Mouse (Mus musculus) neural tube, embryonic 13.5 days (tissue): ENCODE data around the gene Galnt18. TPM values are rescaled to one million over a fixed set of nuclear protein-coding genes. Genes with fewer than 3 reads are reported as not detected.
A peak's percentile ranks its signal among the peaks of the same experiment; 100 is the strongest.

ENCODE experiments used
- ATAC-seq: fragments of 200-750 bp; cut with Nextera tagmentation; 2 replicates; pipeline ENCODE4 v1.8.0; 2017; ENCODE audit warnings: low read depth, mild to moderate bottlenecking, moderate TSS enrichment, moderate library complexity
- H3K27ac ChIP-seq: fragments of 300-500 bp; sonication (generic); replicated peaks from 2 replicates; pipeline ENCODE4 v1.5.1; 2015; ENCODE audit warnings: moderate library complexity, mild to moderate bottlenecking, inconsistent platforms
- H3K27me3 ChIP-seq: fragments of 300-500 bp; sonication (generic); 2 replicates; pipeline ENCODE4 v1.6.1; 2015; ENCODE audit warnings: mild to moderate bottlenecking, inconsistent platforms
- H3K36me3 ChIP-seq: fragments of 300-500 bp; sonication (generic); 2 replicates; pipeline ENCODE4 v1.6.1; 2015; ENCODE audit warnings: mild to moderate bottlenecking, inconsistent platforms
- H3K4me1 ChIP-seq: fragments of 300-500 bp; sonication (generic); replicated peaks from 2 replicates; pipeline ENCODE4 v1.6.1; 2015; ENCODE audit warnings: inconsistent platforms
- H3K4me2 ChIP-seq: fragments of 300-500 bp; sonication (generic); 2 replicates; pipeline ENCODE4 v1.6.1; 2015; ENCODE audit warnings: inconsistent platforms, mild to moderate bottlenecking, moderate library complexity
- H3K4me3 ChIP-seq: fragments of 300-500 bp; sonication (generic); 2 replicates; pipeline ENCODE4 v1.5.1; 2015; ENCODE audit warnings: mild to moderate bottlenecking, inconsistent platforms
- H3K9ac ChIP-seq: fragments of 300-500 bp; sonication (generic); 2 replicates; pipeline ENCODE4 v1.6.1; 2015; ENCODE audit warnings: moderate library complexity, mild to moderate bottlenecking, inconsistent platforms
- H3K9me3 ChIP-seq: fragments of 300-500 bp; sonication (generic); 2 replicates; pipeline ENCODE4 v1.6.1; 2016; ENCODE audit warnings: inconsistent platforms
- WGBS: fragments of 180-500 bp; shearing (Covaris S2); methylation state at CpG from one replicate; pipeline ENCODE4 v1.1.7; 2015; 5-methylcytosine and 5-hydroxymethylcytosine counted together
- polyA plus RNA-seq: library from polyadenylated mRNA; unstranded; fragments of >200 nt; fragmentation: Nextera tagmentation; extraction: Ambion mirVana; gene quantifications from 2 replicates; pipeline ENCODE4 v1.2.1, GENCODE M21; 2015

Gene Galnt18
- polyA plus RNA-seq, 1 experiment from 2014 or later, result 10.0 TPM

- Histone ChIP-seq H3K4me1 (no peaks in the 10 kb centered on the region; the same call in 1 of the 2 replicates), H3K4me3 (no peak overlapping the region), H3K27ac (no peak overlapping the region), H3K9me3 (no peaks in the 10 kb centered on the region), H3K36me3 (no peaks in the 10 kb centered on the region), H3K4me2 (no peak overlapping the region), H3K27me3 (no peaks in the 10 kb centered on the region), H3K9ac (no peak overlapping the region)
- 75% methylated on average over 8 of the region's 8 CpGs for WGBS
- no peak for ATAC-seq
Observed at GRCm38 (mm10) chr7:111518581-111519242, 261.1 kb downstream of the Galnt18 start.

- no peaks in the 10 kb centered on the region for H3K27me3 ChIP-seq
- no peaks in the 10 kb centered on the region for H3K36me3 ChIP-seq
- no peak overlapping the region for H3K27ac ChIP-seq
- no peak overlapping the region for H3K4me3 ChIP-seq
- no peak overlapping the region for H3K4me2 ChIP-seq
- H3K4me1 ChIP-seq, result no peaks in the 10 kb centered on the region; the same call in 1 of the 2 replicates
- H3K9me3 ChIP-seq, result no peaks in the 10 kb centered on the region
- 58% methylated on average over 1 of the region's 1 CpGs for WGBS
- H3K9ac ChIP-seq, result no peak overlapping the region
- ATAC-seq, result no peak
Observed at GRCm38 (mm10) chr7:111516882-111517281, 262.9 kb downstream of the Galnt18 start.

- WGBS, result 85% methylated on average over 2 of the region's 2 CpGs
- ATAC-seq, result no peak
- no peak overlapping the region for H3K27ac ChIP-seq
- H3K4me1 ChIP-seq, result no peaks in the 10 kb centered on the region; the same call in 1 of the 2 replicates
- H3K4me3 ChIP-seq, result no peak overlapping the region
- H3K36me3 ChIP-seq, result no peaks in the 10 kb centered on the region
- H3K9ac ChIP-seq, result no peak overlapping the region
- H3K27me3 ChIP-seq, result no peaks in the 10 kb centered on the region
- H3K9me3 ChIP-seq, result no peaks in the 10 kb centered on the region
- H3K4me2 ChIP-seq, result no peak overlapping the region
Observed at GRCm38 (mm10) chr7:111515471-111515870, 264.3 kb downstream of the Galnt18 start.

DNA sequence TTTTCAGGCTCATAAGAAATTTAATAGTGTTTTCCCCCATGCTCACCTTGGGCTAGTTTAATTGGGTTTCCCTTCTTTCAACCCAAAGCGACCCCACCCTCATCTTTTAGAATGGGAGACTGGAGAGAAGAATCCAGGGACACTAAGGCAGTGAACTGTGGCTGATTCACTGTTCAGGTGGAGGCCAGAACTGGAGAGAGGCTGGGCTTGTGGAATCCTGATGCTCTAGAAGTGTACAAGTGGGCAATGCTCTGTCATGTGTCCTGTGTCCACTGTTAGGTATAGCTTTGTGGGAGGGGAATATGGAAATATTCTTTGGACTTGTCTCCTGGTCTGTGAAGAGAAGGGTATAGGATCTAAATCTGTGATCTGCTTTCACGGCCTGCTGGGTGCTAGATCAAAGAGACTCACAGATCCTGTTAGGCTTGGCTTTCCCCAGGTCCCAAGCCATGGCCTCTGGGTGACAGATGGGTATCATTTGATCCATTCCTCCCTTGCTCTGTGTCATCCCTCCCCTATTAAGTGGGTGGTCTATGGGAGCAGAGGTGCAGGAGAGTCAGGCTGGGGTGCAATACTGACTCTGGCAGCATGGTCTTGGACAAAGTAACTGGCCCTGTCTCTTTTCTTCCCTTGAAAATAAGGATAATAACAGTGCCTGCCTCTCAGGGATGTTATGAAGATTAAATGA, 270.5 kb downstream of the Galnt18 start:
- no peak for ATAC-seq
- H3K4me2 ChIP-seq, result no peak overlapping the region
- H3K9me3 ChIP-seq, result no peaks in the 10 kb centered on the region
- H3K9ac ChIP-seq, result no peak overlapping the region
- H3K4me3 ChIP-seq, result no peak overlapping the region
- WGBS, result 73% methylated on average over 2 of the region's 2 CpGs
- no peaks in the 10 kb centered on the region for H3K36me3 ChIP-seq
- no peaks in the 10 kb centered on the region for H3K27me3 ChIP-seq
- no peaks in the 10 kb centered on the region for H3K4me1 ChIP-seq
- H3K27ac ChIP-seq, result no peak overlapping the region

DNA sequence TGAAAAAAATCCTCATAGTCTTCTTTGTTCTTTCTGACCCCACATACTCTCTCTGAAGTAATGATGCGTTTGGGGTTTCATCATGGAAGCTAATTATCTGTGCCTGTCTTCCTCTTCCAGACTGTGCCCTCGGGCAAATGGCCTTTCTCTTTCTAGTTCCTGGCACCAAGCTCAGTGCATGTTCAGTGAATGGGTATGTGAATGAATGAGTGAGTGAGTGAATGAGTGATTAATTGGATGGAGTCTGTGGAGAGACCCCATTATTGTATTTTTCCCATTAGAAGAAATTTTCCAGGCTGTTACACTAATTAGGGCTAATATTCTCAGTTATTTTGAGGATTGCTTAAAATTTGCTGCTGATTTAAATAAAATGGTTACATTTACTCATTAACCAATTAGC, 279.2 kb downstream of the Galnt18 start:
- Histone ChIP-seq H3K4me3 (no peak overlapping the region), H3K4me1 (no peaks in the 10 kb centered on the region), H3K9ac (no peak overlapping the region), H3K4me2 (no peak overlapping the region), H3K27me3 (no peaks in the 10 kb centered on the region), H3K36me3 (no peaks in the 10 kb centered on the region), H3K27ac (no peak overlapping the region), H3K9me3 (no peaks in the 10 kb centered on the region)
- ATAC-seq, result no peak
- WGBS, result 64% methylated on average over 2 of the region's 2 CpGs

GRCm38 (mm10) chr7:111499255-111499790, 280.5 kb downstream of the Galnt18 start:
- no peak overlapping the region for H3K4me2 ChIP-seq
- H3K9me3 ChIP-seq, result no peaks in the 10 kb centered on the region
- H3K9ac ChIP-seq, result no peak overlapping the region
- no peak for ATAC-seq
- no peak overlapping the region for H3K4me3 ChIP-seq
- no peaks in the 10 kb centered on the region for H3K36me3 ChIP-seq
- no peaks in the 10 kb centered on the region for H3K27me3 ChIP-seq
- H3K27ac ChIP-seq, result no peak overlapping the region
- no peaks in the 10 kb centered on the region for H3K4me1 ChIP-seq
- WGBS, result 70% methylated on average over 2 of the region's 2 CpGs

DNA sequence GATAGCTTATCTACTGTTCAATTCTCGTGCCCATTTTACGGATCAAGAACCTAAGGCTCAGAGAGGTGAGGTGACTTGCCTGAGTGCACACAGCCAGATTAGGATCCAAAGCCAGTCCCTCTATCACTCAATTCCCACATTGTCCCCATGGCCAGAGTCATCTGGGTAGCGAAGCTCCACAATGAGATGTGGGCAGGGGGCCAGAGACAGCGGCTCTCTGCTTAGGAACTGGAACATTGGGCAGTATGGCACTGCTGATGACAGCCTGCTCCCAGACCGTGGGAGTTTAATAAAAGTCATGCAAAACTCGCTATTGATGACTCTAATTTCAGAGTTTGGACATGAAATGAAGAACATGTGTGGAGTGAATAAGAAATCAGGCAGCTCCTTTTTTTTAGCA, 282.6 kb downstream of the Galnt18 start:
- Histone ChIP-seq H3K4me3 (no peak overlapping the region), H3K4me2 (no peak overlapping the region), H3K9me3 (no peaks in the 10 kb centered on the region), H3K36me3 (no peaks in the 10 kb centered on the region), H3K4me1 (no peaks in the 10 kb centered on the region), H3K27ac (no peak overlapping the region), H3K27me3 (no peaks in the 10 kb centered on the region), H3K9ac (no peak overlapping the region)
- no peak for ATAC-seq
- WGBS, result 84% methylated on average over 6 of the region's 6 CpGs

- Histone ChIP-seq H3K36me3 (no peaks in the 10 kb centered on the region), H3K4me1 (peaks cover 4% of the 10 kb centered on the region), H3K27ac (no peak overlapping the region), H3K9ac (no peak overlapping the region), H3K4me3 (no peak overlapping the region), H3K9me3 (no peaks in the 10 kb centered on the region), H3K4me2 (no peak overlapping the region), H3K27me3 (no peaks in the 10 kb centered on the region)
- 69% methylated on average over 5 of the region's 5 CpGs for WGBS
- ATAC-seq, result peak; percentile 40; the same call in 1 of the 2 replicates
Observed at GRCm38 (mm10) chr7:111492242-111492949, 287.4 kb downstream of the Galnt18 start.

- 88% methylated on average over 2 of the region's 2 CpGs for WGBS
Observed at GRCm38 (mm10) chr7:111491566-111491965, 288.2 kb downstream of the Galnt18 start.

DNA sequence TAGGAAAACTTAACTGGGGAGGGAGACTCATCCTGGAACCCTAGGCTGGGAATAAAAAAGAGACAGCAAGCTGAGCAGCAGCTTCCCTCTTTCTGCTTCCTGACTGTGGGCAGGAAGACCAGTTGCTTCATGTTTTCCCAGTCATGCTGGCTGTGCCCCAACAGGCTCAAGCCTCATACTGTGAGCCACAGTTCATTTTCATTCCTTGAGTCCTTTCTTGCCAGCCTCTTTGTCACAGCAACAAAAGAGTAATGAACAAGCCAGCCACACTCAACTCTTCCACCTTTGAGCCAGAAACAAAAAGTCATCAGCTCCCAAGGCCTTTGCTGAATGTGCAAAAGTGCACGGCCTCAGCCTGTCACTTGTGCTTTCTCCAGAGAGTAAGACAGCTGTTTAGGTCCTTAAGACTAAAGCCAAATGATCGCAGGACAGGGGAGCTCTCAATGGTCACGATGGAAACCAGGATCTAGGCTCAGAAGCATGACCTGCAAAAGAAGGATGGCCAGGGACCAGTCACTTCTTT, 292.9 kb downstream of the Galnt18 start:
- 27% methylated on average over 3 of the region's 3 CpGs for WGBS
- no peak overlapping the region for H3K27ac ChIP-seq
- H3K4me3 ChIP-seq, result no peak overlapping the region
- ATAC-seq, result no peak
- no peaks in the 10 kb centered on the region for H3K36me3 ChIP-seq
- no peak overlapping the region for H3K4me2 ChIP-seq
- no peaks in the 10 kb centered on the region for H3K9me3 ChIP-seq
- H3K9ac ChIP-seq, result no peak overlapping the region
- H3K4me1 ChIP-seq, result peaks cover 11% of the 10 kb centered on the region
- no peaks in the 10 kb centered on the region for H3K27me3 ChIP-seq

More at GRCm38 (mm10) chr7:111491566-111491965, 288.2 kb downstream of the Galnt18 start:
- Histone ChIP-seq H3K27ac (no peak overlapping the region), H3K4me2 (no peak overlapping the region), H3K9ac (no peak overlapping the region), H3K9me3 (no peaks in the 10 kb centered on the region), H3K36me3 (no peaks in the 10 kb centered on the region), H3K4me1 (peaks cover 11% of the 10 kb centered on the region), H3K4me3 (no peak overlapping the region), H3K27me3 (no peaks in the 10 kb centered on the region)
- ATAC-seq, result no peak

GRCm38 (mm10) chr7:111483896-111484295, 295.9 kb downstream of the Galnt18 start:
- no peak overlapping the region for H3K4me3 ChIP-seq
- peaks cover 11% of the 10 kb centered on the region for H3K4me1 ChIP-seq
- WGBS, result 75% methylated on average over 4 of the region's 4 CpGs
- no peak overlapping the region for H3K9ac ChIP-seq
- no peaks in the 10 kb centered on the region for H3K27me3 ChIP-seq
- H3K9me3 ChIP-seq, result no peaks in the 10 kb centered on the region
- H3K27ac ChIP-seq, result no peak overlapping the region
- ATAC-seq, result no peak
- H3K36me3 ChIP-seq, result no peaks in the 10 kb centered on the region
- H3K4me2 ChIP-seq, result no peak overlapping the region

DNA sequence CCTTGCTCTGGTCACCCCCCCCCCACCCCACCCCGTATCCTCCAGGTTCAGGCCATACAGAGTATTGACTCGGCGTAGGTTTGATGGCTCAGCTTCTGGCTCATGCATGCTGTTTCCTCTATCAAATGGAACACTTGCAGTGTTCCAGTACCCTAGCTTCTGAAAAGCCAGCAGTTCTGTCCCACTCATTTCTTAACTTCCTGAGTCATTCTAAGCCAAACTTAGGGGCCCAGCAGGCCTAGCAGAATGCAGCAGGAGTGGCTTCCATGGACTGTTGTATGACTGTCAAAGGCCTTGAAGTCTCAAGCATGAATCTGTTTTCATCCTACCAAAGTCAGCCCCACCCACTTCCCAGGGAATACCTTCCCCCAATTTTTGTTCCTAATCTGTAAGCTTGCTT, 296.5 kb downstream of the Galnt18 start:
- H3K4me1 ChIP-seq, result peaks cover 11% of the 10 kb centered on the region
- no peak overlapping the region for H3K4me3 ChIP-seq
- no peak for ATAC-seq
- H3K27ac ChIP-seq, result no peak overlapping the region
- H3K4me2 ChIP-seq, result no peak overlapping the region
- 98% methylated on average over 3 of the region's 3 CpGs for WGBS
- no peaks in the 10 kb centered on the region for H3K36me3 ChIP-seq
- no peaks in the 10 kb centered on the region for H3K27me3 ChIP-seq
- no peak overlapping the region for H3K9ac ChIP-seq
- H3K9me3 ChIP-seq, result no peaks in the 10 kb centered on the region
